Mouse (Mus musculus): Measurements from ENCODE around the gene Nrde2.

Gene Nrde2

GRCm38 (mm10) chr12:100159261-100159975 is at the start of gene Nrde2:
TSS of gene Nrde2 (minus strand) at chr12:100159653.
- under 1% methylated on average over 26 of the region's 26 CpGs for WGBS

GRCm38 (mm10) chr12:100206926-100207325 is 47.5 kb upstream of the Nrde2 start:
- WGBS, result 53% methylated on average over 5 of the region's 5 CpGs

- 79% methylated on average over 3 of the region's 3 CpGs for WGBS
Observed at GRCm38 (mm10) chr12:100206521-100206920, 47.1 kb upstream of the Nrde2 start.

- 60% methylated on average over 8 of the region's 8 CpGs for WGBS
Observed at GRCm38 (mm10) chr12:100205156-100205555, 45.7 kb upstream of the Nrde2 start.

GRCm38 (mm10) chr12:100203759-100204158 is 44.3 kb upstream of the Nrde2 start:
- WGBS, result 4% methylated on average over 3 of the region's 3 CpGs

GRCm38 (mm10) chr12:100201838-100202237 is 42.4 kb upstream of the Nrde2 start:
- under 1% methylated on average over 13 of the region's 13 CpGs for WGBS

- 2% methylated on average over 4 of the region's 4 CpGs for WGBS
Observed at GRCm38 (mm10) chr12:100201363-100201711, 41.9 kb upstream of the Nrde2 start.

- WGBS, result 1% methylated on average over 29 of the region's 29 CpGs
Observed at GRCm38 (mm10) chr12:100200645-100201362, 41.4 kb upstream of the Nrde2 start.

GRCm38 (mm10) chr12:100199891-100200644 is 40.6 kb upstream of the Nrde2 start:
- under 1% methylated on average over 84 of the region's 86 CpGs for WGBS

GRCm38 (mm10) chr12:100198967-100199660 is 39.7 kb upstream of the Nrde2 start, which contains the start of gene Calm1:
TSS of gene Calm1 (plus strand) at chr12:100199435.
- WGBS, result 1% methylated on average over 58 of the region's 58 CpGs

GRCm38 (mm10) chr12:100196786-100197185 is 37.3 kb upstream of the Nrde2 start:
- 45% methylated on average over 7 of the region's 7 CpGs for WGBS

- 90% methylated on average over 1 of the region's 1 CpGs for WGBS
Observed at GRCm38 (mm10) chr12:100194181-100194580, 34.7 kb upstream of the Nrde2 start.

- WGBS, result 94% methylated on average over 6 of the region's 6 CpGs
Observed at GRCm38 (mm10) chr12:100190802-100191201, 31.3 kb upstream of the Nrde2 start.

GRCm38 (mm10) chr12:100187756-100188430 is 28.4 kb upstream of the Nrde2 start:
- WGBS, result under 1% methylated on average over 29 of the region's 29 CpGs

- WGBS, result under 1% methylated on average over 52 of the region's 52 CpGs
Observed at GRCm38 (mm10) chr12:100187013-100187755, 27.7 kb upstream of the Nrde2 start.

- 6% methylated on average over 6 of the region's 6 CpGs for WGBS
Observed at GRCm38 (mm10) chr12:100186376-100186775, 26.9 kb upstream of the Nrde2 start.

- 37% methylated on average over 7 of the region's 7 CpGs for WGBS
Observed at GRCm38 (mm10) chr12:100185897-100186296, 26.4 kb upstream of the Nrde2 start.

GRCm38 (mm10) chr12:100184976-100185375 is 25.5 kb upstream of the Nrde2 start:
- 74% methylated on average over 2 of the region's 2 CpGs for WGBS

- WGBS, result 64% methylated on average over 5 of the region's 5 CpGs
Observed at GRCm38 (mm10) chr12:100183970-100184369, 24.5 kb upstream of the Nrde2 start.

- 83% methylated on average over 2 of the region's 2 CpGs for WGBS
Observed at GRCm38 (mm10) chr12:100182676-100183075, 23.2 kb upstream of the Nrde2 start.
